Mouse (Mus musculus) midbrain, embryonic 16.5 days (tissue): ENCODE results near the gene Gng5. TPM values are rescaled to one million over a fixed set of nuclear protein-coding genes. Genes with fewer than 3 reads are reported as not detected.

Experiments used
- ATAC-seq: fragments of 200-750 bp; cut with Nextera tagmentation; 2 replicates; pipeline ENCODE4 v1.8.0; 2017; ENCODE audit warnings: moderate TSS enrichment
- H3K27ac ChIP-seq: fragments of 300-500 bp; sonication (generic); 2 replicates; pipeline ENCODE4 v1.5.1; 2014; ENCODE audit warnings: mild to moderate bottlenecking, low read length, mixed read lengths
- H3K27me3 ChIP-seq: fragments of 300-500 bp; sonication (generic); 2 replicates; pipeline ENCODE4 v1.6.1; 2014; ENCODE audit warnings: low read depth, low read length, mixed read lengths; ENCODE audit not compliant: control insufficient read depth, insufficient read depth
- H3K36me3 ChIP-seq: fragments of 300-500 bp; sonication (generic); 2 replicates; pipeline ENCODE4 v1.6.1; 2014; ENCODE audit warnings: mild to moderate bottlenecking, low read length, moderate library complexity, mixed read lengths; ENCODE audit not compliant: control insufficient read depth, insufficient read depth
- H3K4me1 ChIP-seq: fragments of 300-500 bp; sonication (generic); 2 replicates; pipeline ENCODE4 v1.6.1; 2014; ENCODE audit warnings: mild to moderate bottlenecking, low read length, mixed read lengths; ENCODE audit not compliant: control insufficient read depth, insufficient read depth
- H3K4me2 ChIP-seq: fragments of 300-500 bp; sonication (generic); 2 replicates; pipeline ENCODE4 v1.6.1; 2014; ENCODE audit warnings: mild to moderate bottlenecking, low read length, mixed read lengths
- H3K4me3 ChIP-seq: fragments of 300-500 bp; sonication (generic); 2 replicates; pipeline ENCODE4 v1.5.1; 2014; ENCODE audit warnings: low read depth, mild to moderate bottlenecking, low read length, moderate library complexity, mixed read lengths
- H3K9ac ChIP-seq: fragments of 300-500 bp; sonication (generic); 2 replicates; pipeline ENCODE4 v1.6.1; 2014; ENCODE audit warnings: low read depth, low read length, mixed read lengths
- H3K9me3 ChIP-seq: fragments of 300-500 bp; sonication (generic); replicated peaks from 2 replicates; pipeline ENCODE4 v1.6.1; 2014; ENCODE audit warnings: mild to moderate bottlenecking, low read length, mixed read lengths; ENCODE audit not compliant: control insufficient read depth, poor library complexity, severe bottlenecking
- WGBS: fragments of 180-500 bp; shearing (Covaris S2); extraction: QIAGEN DNeasy Blood & Tissue Kit; methylation state at CpG from one replicate; pipeline ENCODE4 v1.1.7; 2014; 5-methylcytosine and 5-hydroxymethylcytosine counted together
- polyA plus RNA-seq: library from polyadenylated mRNA; unstranded; fragments of >200 nt; fragmentation: Nextera tagmentation; extraction: Ambion mirVana; gene quantifications from 2 replicates; pipeline ENCODE4 v1.2.1, GENCODE M21; 2015

The Gng5 gene
- polyA plus RNA-seq, 1 experiment from 2014 or later = 256 TPM

GRCm38 (mm10) chr3:146486464-146486863 lies 13.1 kb upstream of the Gng5 start:
- Histone ChIP-seq H3K4me2 (no peak overlapping the region), H3K4me1 (no peaks in the 10 kb centered on the region), H3K9me3 (no peaks in the 10 kb centered on the region), H3K27me3 (no peaks in the 10 kb centered on the region), H3K27ac (no peak overlapping the region), H3K4me3 (no peak overlapping the region), H3K36me3 (0 out of 2 replicates have a peak, but pooled peaks cover 2% of the 10 kb centered on the region), H3K9ac (no peak overlapping the region)
- no peak for ATAC-seq
- 88% methylated on average over 4 of the region's 4 CpGs for WGBS

DNA sequence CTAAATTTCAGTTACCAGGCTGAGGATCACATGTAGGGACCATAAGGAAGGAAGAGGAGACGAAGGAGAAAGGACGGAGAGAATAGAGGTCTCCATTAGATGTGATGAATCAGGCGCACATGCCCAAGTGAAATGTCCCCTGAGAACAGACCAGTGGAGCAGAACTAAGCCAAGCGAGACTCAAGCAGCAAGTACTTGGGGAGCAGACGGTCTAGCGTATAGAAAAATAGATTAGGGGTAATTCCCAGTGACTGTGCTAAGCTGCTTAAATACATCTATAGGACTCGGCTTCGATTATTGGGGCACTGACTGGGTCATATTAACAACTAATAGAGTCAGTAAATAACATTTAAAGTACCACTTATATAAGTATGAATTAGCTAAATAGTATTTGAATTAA lies 4.7 kb upstream of the Gng5 start:
- 21% methylated on average over 8 of the region's 8 CpGs for WGBS
- H3K9ac ChIP-seq = no peak overlapping the region
- no peak overlapping the region for H3K4me3 ChIP-seq
- H3K9me3 ChIP-seq = no peaks in the 10 kb centered on the region
- H3K4me1 ChIP-seq = no peaks in the 10 kb centered on the region
- no peaks in the 10 kb centered on the region for H3K27me3 ChIP-seq
- no peak overlapping the region for H3K27ac ChIP-seq
- ATAC-seq = no peak
- no peak overlapping the region for H3K4me2 ChIP-seq
- H3K36me3 ChIP-seq = no peaks in the 10 kb centered on the region

GRCm38 (mm10) chr3:146498989-146499388 lies 618 bp upstream of the Gng5 start:
- Histone ChIP-seq H3K4me3 (peak overlapping the region; percentile 74), H3K27ac (peak overlapping the region; percentile 73), H3K27me3 (no peaks in the 10 kb centered on the region), H3K9me3 (no peaks in the 10 kb centered on the region), H3K4me1 (peaks cover 11% of the 10 kb centered on the region), H3K36me3 (peaks cover 5% of the 10 kb centered on the region), H3K4me2 (peak overlapping the region; percentile 54), H3K9ac (peak overlapping the region; percentile 61)
- ATAC-seq = no peak; the same call in 1 of the 2 replicates
- 5% methylated on average over 13 of the region's 13 CpGs for WGBS

DNA sequence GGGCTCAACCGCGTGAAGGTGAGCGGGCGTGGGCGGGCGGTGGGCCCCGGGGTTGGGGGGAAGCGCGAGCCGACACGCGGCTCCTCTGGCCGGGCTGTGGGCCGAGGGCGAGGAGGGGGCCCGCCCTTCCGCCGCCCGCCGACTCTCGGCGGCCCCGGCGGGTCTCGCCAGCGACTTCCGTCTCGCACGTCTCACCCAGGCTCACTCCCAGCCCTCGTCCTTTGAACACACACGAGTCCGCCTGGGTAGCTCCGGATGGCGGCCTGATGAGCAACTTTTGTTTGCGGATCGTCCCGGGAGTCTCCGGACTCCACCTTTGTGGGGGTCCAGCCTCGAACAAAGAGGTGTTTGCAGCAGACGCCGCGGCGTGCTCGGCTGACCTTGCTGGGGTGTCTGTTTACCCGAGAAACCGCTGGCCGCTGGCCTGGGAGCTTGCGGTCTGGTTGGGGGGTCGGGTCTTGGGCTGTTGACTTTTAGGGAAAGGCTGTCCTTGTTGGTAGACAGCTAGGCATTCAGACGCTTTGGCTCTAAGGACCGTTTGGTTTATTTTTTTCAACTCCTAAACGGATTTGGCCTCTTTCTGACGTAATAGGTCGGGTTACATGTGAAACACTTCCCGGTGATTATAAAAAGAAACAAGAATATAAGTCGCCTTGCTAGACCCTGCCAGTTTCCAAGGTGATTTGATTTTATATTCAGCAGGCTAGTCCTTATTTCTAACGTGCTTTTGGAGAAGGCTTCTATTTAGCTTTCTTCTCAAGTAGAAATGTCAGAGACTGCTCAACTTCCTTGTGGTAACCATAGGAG lies 599 bp downstream of the Gng5 start:
- Histone ChIP-seq H3K27me3 (no peaks in the 10 kb centered on the region), H3K9me3 (no peaks in the 10 kb centered on the region), H3K4me2 (peak overlapping the region; percentile 54), H3K9ac (peak overlapping the region; percentile 61), H3K36me3 (peaks cover 5% of the 10 kb centered on the region), H3K4me1 (peaks cover 11% of the 10 kb centered on the region), H3K4me3 (peak overlapping the region; percentile 74), H3K27ac (peak overlapping the region; percentile 69)
- 0% methylated on average over 56 of the region's 57 CpGs for WGBS
- peak; percentile 85 for ATAC-seq

GRCm38 (mm10) chr3:146500810-146501201 lies 1.2 kb downstream of the Gng5 start:
- H3K4me1 ChIP-seq = peaks cover 11% of the 10 kb centered on the region
- no peaks in the 10 kb centered on the region for H3K27me3 ChIP-seq
- no peaks in the 10 kb centered on the region for H3K9me3 ChIP-seq
- 8% methylated on average over 5 of the region's 5 CpGs for WGBS
- no peak overlapping the region for H3K27ac ChIP-seq
- peak overlapping the region; percentile 61; the same call in 1 of the 2 replicates for H3K9ac ChIP-seq
- peaks cover 8% of the 10 kb centered on the region for H3K36me3 ChIP-seq
- no peak for ATAC-seq
- H3K4me3 ChIP-seq = peak overlapping the region; percentile 74
- H3K4me2 ChIP-seq = peak overlapping the region; percentile 54

GRCm38 (mm10) chr3:146501601-146502123 lies 2.1 kb downstream of the Gng5 start:
- WGBS = 63% methylated on average over 5 of the region's 5 CpGs
- Histone ChIP-seq H3K27ac (no peak overlapping the region), H3K36me3 (peaks cover 11% of the 10 kb centered on the region), H3K9ac (0 out of 2 replicates have a peak overlapping the region, but pooled peaks have one; percentile 11), H3K4me1 (peaks cover 11% of the 10 kb centered on the region), H3K9me3 (no peaks in the 10 kb centered on the region), H3K4me2 (peak overlapping the region; percentile 54), H3K27me3 (no peaks in the 10 kb centered on the region), H3K4me3 (no peak overlapping the region)
- no peak for ATAC-seq

DNA sequence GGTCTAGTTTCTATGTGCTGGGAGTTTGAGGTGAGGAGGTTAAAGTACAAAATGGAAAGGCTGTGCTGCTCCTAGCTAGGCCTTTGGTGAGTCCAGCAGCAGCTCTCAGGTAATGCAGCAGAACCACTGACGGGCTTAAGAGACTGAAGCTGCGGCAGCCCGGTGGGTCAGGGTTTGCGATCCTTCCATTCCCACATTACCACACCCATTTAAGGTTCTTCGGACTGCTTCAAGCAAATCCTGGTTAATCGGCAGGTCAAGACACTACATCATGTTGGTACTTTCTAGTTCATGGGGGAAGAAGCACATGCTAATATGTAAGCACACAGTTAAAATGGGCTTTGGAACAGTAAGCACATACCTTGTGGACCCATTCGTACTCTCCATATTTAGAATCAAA lies 7.1 kb downstream of the Gng5 start:
- 94% methylated on average over 7 of the region's 7 CpGs for WGBS
- no peak for ATAC-seq

DNA sequence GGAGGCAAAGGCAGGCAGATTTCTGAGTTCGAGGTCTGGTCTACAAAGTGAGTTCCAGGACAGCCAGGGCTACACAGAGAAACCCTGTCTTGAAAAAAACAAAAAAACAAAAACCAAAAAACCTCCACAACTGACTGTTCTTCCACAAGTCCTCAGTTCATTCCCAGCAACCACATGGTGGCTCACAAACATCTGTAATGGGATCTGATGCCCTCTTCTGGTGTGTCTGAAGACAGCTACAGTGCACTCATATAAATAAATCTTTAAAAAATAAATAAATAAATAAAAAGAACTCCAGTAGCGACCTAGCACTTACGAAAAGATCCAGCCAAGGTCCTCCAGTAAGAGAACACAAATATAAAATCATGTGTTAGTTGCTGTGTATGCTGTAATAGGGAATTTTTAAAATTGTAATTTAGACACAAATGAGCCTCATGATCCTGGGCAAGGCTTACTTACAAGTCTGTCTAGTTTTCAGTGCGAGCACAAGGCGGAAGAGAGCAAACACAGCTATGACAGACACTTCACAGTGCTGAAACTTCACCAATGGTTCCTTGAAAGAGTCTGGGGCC lies 20.7 kb downstream of the Gng5 start:
- H3K4me3 ChIP-seq = peak overlapping the region; percentile 85
- H3K4me1 ChIP-seq = peaks cover 5% of the 10 kb centered on the region
- no peaks in the 10 kb centered on the region for H3K27me3 ChIP-seq
- peak overlapping the region; percentile 56 for H3K4me2 ChIP-seq
- H3K9me3 ChIP-seq = no peaks in the 10 kb centered on the region
- peak; percentile 27 for ATAC-seq
- 32% methylated on average over 5 of the region's 5 CpGs for WGBS
- peak overlapping the region; percentile 85 for H3K9ac ChIP-seq
- H3K36me3 ChIP-seq = peaks cover 10% of the 10 kb centered on the region
- H3K27ac ChIP-seq = peak overlapping the region; percentile 98

More for the DNA sequence above, 7.1 kb downstream of the Gng5 start:
- Histone ChIP-seq H3K27ac (no peak overlapping the region), H3K9me3 (no peaks in the 10 kb centered on the region), H3K4me2 (no peak overlapping the region), H3K4me3 (no peak overlapping the region), H3K9ac (no peak overlapping the region), H3K27me3 (no peaks in the 10 kb centered on the region), H3K4me1 (peaks cover 2% of the 10 kb centered on the region; the same call in 1 of the 2 replicates), H3K36me3 (peaks cover 27% of the 10 kb centered on the region)
